Mouse (Mus musculus) kidney, adult 2 months (tissue): Measurements from ENCODE around the gene Cep85l.

Source experiments
- CTCF ChIP-seq: fragments of 200-500 bp; conservative IDR thresholded peaks from 2 replicates; pipeline ENCODE4 v1.5.1; 2011; ENCODE audit warnings: low read depth, mild to moderate bottlenecking, control low read depth, low read length, moderate library complexity, mixed read lengths; ENCODE audit not compliant: insufficient read depth, insufficient read length
- POLR2A ChIP-seq: fragments of 200-500 bp; IDR thresholded peaks from one replicate; pipeline ENCODE4 v1.6.1; 2011; ENCODE audit warnings: low read depth, low read length, control low read depth

- TF ChIP-seq CTCF, result no peak
- no peak for TF ChIP-seq POLR2A
These were observed 50.5 kb downstream of the Cep85l start for GRCm38 (mm10) chr10:53329257-53329656.
